Mouse (Mus musculus): ENCODE results near the gene Heyl.

GRCm38 (mm10) chr4:123211453-123211852 is 21.9 kb upstream of the Heyl start:
- no peak for TF ChIP-seq RCOR1 (IDR thresholded peaks at IDR 0.05; ENCODE audit: low read depth, low read length)
- TF ChIP-seq ZC3H11A (IDR thresholded peaks at IDR 0.05; ENCODE audit: low read depth, low read length), result no peak
- TF ChIP-seq E2F4 (IDR thresholded peaks at IDR 0.05; ENCODE audit: borderline replicate concordance, low read depth, low read length), result no peak
- no peak for TF ChIP-seq CTCF (IDR thresholded peaks at IDR 0.05 in 2 of 3, conservative IDR thresholded peaks at IDR 0.05 in 1 of 3; ENCODE audit: control insufficient read depth in 1 of 3, insufficient read depth in 1 of 3, low read depth in 2 of 3, low read length in 3 of 3, poor library complexity in 1 of 3, severe bottlenecking in 1 of 3)
- no peak for TF ChIP-seq JUND (IDR thresholded peaks at IDR 0.05; ENCODE audit: low read depth, low read length)
- no peak for TF ChIP-seq HCFC1 (IDR thresholded peaks at IDR 0.05; ENCODE audit: low read depth, low read length)
- TF ChIP-seq GABPA (IDR thresholded peaks at IDR 0.05; ENCODE audit: low read depth, low read length), result no peak
- TF ChIP-seq SIN3A (IDR thresholded peaks at IDR 0.05; ENCODE audit: low read length), result no peak

Data from MEL (cell line).